Mouse (Mus musculus) T-helper 17 cell (primary cell): ENCODE data around the gene Banf2.

Experiments
- in situ Hi-C, 2 experiments: fragments of 300-600 bp; cut with MboI, MseI; formaldehyde crosslinking; loops; 1 replicate in 1 of 2; 2 replicates in 1 of 2; pipeline ENCODE4 v1.15.1; 2025; ENCODE audit warnings: high pct_unique_total_duplicates in 2 of 2

Banf2 gene

GRCm38 (mm10) chr2:144022441-144022840, 10.4 kb upstream of the Banf2 start:
- in situ Hi-C loops = no loop called here

- in situ Hi-C loops = no loop called here
Observed at GRCm38 (mm10) chr2:144025361-144025760, 7.5 kb upstream of the Banf2 start.

DNA sequence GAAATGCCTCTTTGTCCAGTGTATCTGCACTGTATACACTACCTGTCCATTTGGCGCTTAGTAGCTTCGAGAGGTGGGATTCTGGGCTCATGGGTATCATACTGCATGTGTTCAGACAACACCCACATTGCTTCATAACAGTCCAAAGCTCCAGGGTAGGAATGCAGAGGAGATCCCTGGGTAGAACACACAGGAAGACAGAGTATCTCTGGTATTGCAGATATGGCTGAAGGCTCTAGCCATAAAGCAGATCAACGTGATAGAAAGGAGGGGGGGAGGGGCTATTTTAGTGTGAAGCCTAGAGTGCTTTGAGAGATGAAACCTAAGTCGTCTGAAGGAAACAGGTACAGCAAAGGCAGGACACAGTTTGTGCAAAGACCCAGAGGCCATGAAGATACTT, 6.4 kb upstream of the Banf2 start:
- in situ Hi-C loops = no loop called here

- in situ Hi-C loops = no loop called here
Observed at GRCm38 (mm10) chr2:144030791-144031190, 2.1 kb upstream of the Banf2 start.

DNA sequence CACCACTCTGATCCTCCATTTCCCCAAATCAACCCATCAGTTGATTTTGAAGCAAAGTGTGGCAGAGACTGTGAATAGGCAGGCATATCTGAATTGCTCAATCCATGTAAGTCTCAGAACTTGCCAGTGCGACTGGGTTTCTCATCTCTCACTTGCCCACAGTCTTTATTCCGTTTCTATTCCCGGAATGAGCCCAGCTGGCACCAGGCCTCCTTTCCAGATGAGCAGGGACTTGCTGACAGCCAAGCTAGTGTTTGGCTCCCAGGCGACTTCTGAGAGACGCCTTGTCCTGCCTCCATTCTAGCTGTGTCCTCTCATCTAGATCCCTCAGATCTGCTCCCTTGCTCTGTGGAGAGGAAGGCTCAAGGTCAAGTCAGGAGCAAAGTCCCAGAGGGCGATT, 11.9 kb downstream of the Banf2 start:
- in situ Hi-C loops = no loop called here

- in situ Hi-C loops = no loop called here
Observed at GRCm38 (mm10) chr2:144045756-144046560, 13.1 kb downstream of the Banf2 start.

GRCm38 (mm10) chr2:144046916-144047315, 14.1 kb downstream of the Banf2 start:
- in situ Hi-C loops = no loop called here

DNA sequence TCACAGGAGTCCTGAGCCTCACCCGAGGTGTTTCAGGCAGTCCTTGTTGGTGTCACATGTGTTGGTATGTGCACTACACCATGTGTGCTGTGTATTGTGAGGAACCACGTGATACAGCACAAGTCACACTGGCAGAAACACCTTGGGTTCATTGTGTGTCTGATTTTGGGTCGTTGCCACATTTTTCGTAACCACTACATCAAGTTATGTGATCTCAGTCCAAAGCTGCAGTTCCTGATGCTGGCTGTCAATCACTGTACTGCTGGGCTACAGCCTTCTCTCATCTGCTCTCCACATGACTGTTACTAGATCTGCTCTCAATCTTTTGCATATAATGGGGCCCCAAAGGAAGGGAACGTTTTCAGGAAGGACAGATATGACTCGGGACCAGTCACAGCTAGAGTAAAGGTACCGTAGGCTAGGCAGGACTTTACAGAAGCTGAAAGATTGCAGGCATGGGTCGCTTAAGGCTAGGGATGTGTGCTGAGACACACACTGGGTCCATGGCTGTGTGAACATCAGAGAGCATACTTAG, 17.4 kb downstream of the Banf2 start:
- in situ Hi-C loops = no loop called here

GRCm38 (mm10) chr2:144050861-144051260, 18.0 kb downstream of the Banf2 start:
- in situ Hi-C loops = no loop called here

- in situ Hi-C loops = no loop called here
Observed at GRCm38 (mm10) chr2:144052410-144053065, 19.7 kb downstream of the Banf2 start.

- in situ Hi-C loops = no loop called here
Observed at GRCm38 (mm10) chr2:144057735-144058134, 24.9 kb downstream of the Banf2 start.

- in situ Hi-C loops = no loop called here
Observed at GRCm38 (mm10) chr2:144061701-144062100, 28.8 kb downstream of the Banf2 start.

DNA sequence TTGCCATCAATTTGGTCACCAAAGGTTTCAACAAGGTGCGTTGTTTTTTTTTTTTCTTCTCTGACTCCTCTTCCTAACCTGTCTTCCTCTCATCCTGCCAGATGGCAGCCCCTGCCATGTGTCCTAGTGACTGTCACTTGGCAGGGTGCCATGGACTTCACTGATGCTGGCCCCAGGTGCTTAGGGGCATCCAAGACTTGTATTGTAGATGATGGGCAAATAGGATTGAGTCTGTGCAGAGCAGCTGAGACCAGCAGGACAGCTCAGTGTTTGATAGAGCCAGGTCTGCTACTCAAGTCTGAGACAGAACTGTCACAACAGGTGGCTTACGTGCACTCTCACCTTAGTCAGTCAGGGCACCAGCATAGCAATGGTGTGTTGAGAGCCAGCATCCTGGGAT, 32.6 kb downstream of the Banf2 start:
- in situ Hi-C loops = no loop called here

- in situ Hi-C loops = no loop called here
Observed at GRCm38 (mm10) chr2:144069663-144070062, 36.8 kb downstream of the Banf2 start.

- in situ Hi-C loops = no loop called here
Observed at GRCm38 (mm10) chr2:144070479-144070878, 37.6 kb downstream of the Banf2 start.

DNA sequence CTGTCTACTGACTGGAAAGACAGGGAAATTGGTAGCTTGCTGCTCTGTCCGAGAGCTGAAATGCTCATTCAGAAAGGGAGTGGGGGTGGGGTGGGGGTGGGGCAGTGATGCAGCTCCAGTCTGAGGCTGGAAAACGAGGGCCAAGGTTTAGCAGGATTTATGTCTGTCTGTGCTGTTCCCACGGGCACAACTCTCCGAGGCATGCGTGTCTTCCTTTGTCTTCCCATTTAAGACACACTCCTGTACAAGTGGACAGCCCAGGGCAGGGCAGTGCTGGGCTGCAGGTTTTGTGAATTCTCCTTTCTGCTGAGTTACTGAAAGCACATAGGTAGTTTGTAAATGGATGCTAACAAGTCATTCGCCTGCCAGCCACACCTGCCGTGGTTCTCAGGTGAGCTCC, 39.8 kb downstream of the Banf2 start:
- in situ Hi-C loops = no loop called here

DNA sequence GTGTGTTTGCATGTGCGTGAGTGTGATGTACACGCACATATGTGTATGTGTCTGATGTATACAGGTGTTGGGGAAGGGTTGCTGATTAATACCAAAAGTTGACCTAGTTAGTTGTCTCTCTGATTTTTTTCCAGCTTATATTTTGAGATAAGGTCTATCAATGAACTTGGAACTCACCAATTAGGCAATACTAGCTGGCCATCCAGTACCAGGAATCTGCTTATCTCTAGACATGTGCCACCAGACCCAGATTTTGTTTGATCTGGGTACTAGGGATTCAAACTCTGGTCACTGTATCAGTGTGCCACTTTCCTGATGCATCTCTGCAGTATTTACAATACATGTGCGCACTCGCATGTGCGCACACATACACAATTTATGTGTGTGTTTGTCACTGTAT, 41.2 kb downstream of the Banf2 start:
- in situ Hi-C loops = no loop called here

GRCm38 (mm10) chr2:144076625-144077024, 43.8 kb downstream of the Banf2 start:
- in situ Hi-C loops = no loop called here

GRCm38 (mm10) chr2:144078897-144079296, 46.0 kb downstream of the Banf2 start:
- in situ Hi-C loops = no loop called here

GRCm38 (mm10) chr2:144086183-144086847, 53.5 kb downstream of the Banf2 start:
- in situ Hi-C loops = no loop called here

GRCm38 (mm10) chr2:144087899-144088584, 55.2 kb downstream of the Banf2 start:
- in situ Hi-C loops = no loop called here

DNA sequence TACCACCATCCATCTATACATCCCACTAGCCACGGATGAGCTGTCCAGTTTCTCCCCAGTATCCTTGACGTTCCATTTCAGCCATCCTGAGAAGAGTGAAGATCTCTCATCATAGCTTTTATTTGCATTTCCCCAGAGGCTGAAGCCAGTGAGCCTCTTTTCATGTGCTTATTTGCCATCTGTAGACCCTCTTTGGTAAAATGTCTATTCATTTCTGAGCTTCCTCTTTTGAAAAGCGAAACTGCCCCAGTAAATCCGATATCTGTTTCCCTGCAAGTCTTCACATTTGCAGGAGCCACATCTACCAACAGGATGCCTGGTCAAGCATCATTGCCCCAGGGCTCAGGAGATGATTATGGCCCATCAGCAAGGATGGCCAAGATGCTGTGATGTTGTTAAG, 59.9 kb downstream of the Banf2 start:
- in situ Hi-C loops = no loop called here
